Mouse (Mus musculus): ENCODE measurements at regions not wholly inside any gene's neighbourhood (a gene's known extent, or its start where the extent isn't known, plus 50 kb on each side); places are given as distances from the start of the nearest gene placed in this dataset.

- ATAC-seq (replicated peaks; ENCODE audit: low FRiP score, low read depth) (peak; percentile 81), DNase-seq (ENCODE audit: low spot score) (no peak)
- no peaks in the 10 kb centered on the region for H3K27me3 ChIP-seq (ENCODE audit: insufficient read depth, low read length)
- H3K27ac ChIP-seq, result no peak overlapping the region
- H3K4me3 ChIP-seq (replicated peaks; ENCODE audit: low read depth, low read length), result no peak overlapping the region
- H3K36me3 ChIP-seq (ENCODE audit: insufficient read depth, low read length), result no peaks in the 10 kb centered on the region
- no peak overlapping the region for H3K9ac ChIP-seq (ENCODE audit: low read depth, low read length)
- H3K9me3 ChIP-seq (replicated peaks; ENCODE audit: low read length), result no peaks in the 10 kb centered on the region
- H3K4me1 ChIP-seq (replicated peaks; ENCODE audit: insufficient read depth, low read length), result no peaks in the 10 kb centered on the region
- TF ChIP-seq CTCF (IDR thresholded peaks at IDR 0.05; ENCODE audit: low read depth), result peak; percentile 55
- no peak overlapping the region for H3K4me2 ChIP-seq (ENCODE audit: low read length)
Measured at GRCm38 (mm10) chr9:82404010-82404409, 425.3 kb upstream of the Irak1bp1 start.

- WGBS, result 70% methylated on average over 3 of the region's 3 CpGs
- no peaks in the 10 kb centered on the region for H3K9me3 ChIP-seq (replicated peaks; ENCODE audit: low read length)
- H3K27ac ChIP-seq, result no peak overlapping the region
- ATAC-seq (replicated peaks; ENCODE audit: low FRiP score, low read depth) (no peak), DNase-seq (ENCODE audit: low spot score) (no peak)
- no peak overlapping the region for H3K4me3 ChIP-seq (replicated peaks; ENCODE audit: low read depth, low read length)
- H3K4me1 ChIP-seq (replicated peaks; ENCODE audit: insufficient read depth, low read length), result no peaks in the 10 kb centered on the region
- H3K9ac ChIP-seq (ENCODE audit: low read depth, low read length), result no peak overlapping the region
- H3K4me2 ChIP-seq (ENCODE audit: low read length), result no peak overlapping the region
- H3K27me3 ChIP-seq (ENCODE audit: insufficient read depth, low read length), result no peaks in the 10 kb centered on the region
- no peaks in the 10 kb centered on the region for H3K36me3 ChIP-seq (ENCODE audit: insufficient read depth, low read length)
- TF ChIP-seq CTCF (IDR thresholded peaks at IDR 0.05; ENCODE audit: low read depth), result no peak
Measured at GRCm38 (mm10) chr9:82407177-82407576, 422.2 kb upstream of the Irak1bp1 start.

GRCm38 (mm10) chr9:82408969-82409368 lies 420.4 kb upstream of the Irak1bp1 start:
- Histone ChIP-seq H3K36me3 (ENCODE audit: insufficient read depth, low read length) (no peaks in the 10 kb centered on the region), H3K4me2 (ENCODE audit: low read length) (no peak overlapping the region), H3K9ac (ENCODE audit: low read depth, low read length) (no peak overlapping the region), H3K27ac (no peak overlapping the region), H3K27me3 (ENCODE audit: insufficient read depth, low read length) (no peaks in the 10 kb centered on the region), H3K4me1 (replicated peaks; ENCODE audit: insufficient read depth, low read length) (no peaks in the 10 kb centered on the region), H3K9me3 (replicated peaks; ENCODE audit: low read length) (no peaks in the 10 kb centered on the region), H3K4me3 (replicated peaks; ENCODE audit: low read depth, low read length) (no peak overlapping the region)
- WGBS, result 56% methylated on average over 2 of the region's 2 CpGs
- peak; percentile 11 for DNase-seq (ENCODE audit: low spot score)
- ATAC-seq (replicated peaks; ENCODE audit: low FRiP score, low read depth), result no peak
- no peak for TF ChIP-seq CTCF (IDR thresholded peaks at IDR 0.05; ENCODE audit: low read depth)
